Mouse (Mus musculus) liver, embryonic 16.5 days (tissue): ENCODE data around the gene Arhgef15. TPM values are rescaled to one million over a fixed set of nuclear protein-coding genes. Genes with fewer than 3 reads are reported as not detected.

ENCODE experiments used
- ATAC-seq: fragments of 200-750 bp; cut with Nextera tagmentation; 2 replicates; pipeline ENCODE4 v1.8.0; 2017; ENCODE audit warnings: low read depth, mild to moderate bottlenecking, moderate number of reproducible peaks, moderate library complexity
- H3K27ac ChIP-seq: fragments of 300-500 bp; sonication (generic); 2 replicates; pipeline ENCODE4 v1.5.1; 2014; ENCODE audit warnings: mild to moderate bottlenecking, low read length
- H3K27me3 ChIP-seq: fragments of 300-500 bp; sonication (generic); 2 replicates; pipeline ENCODE4 v1.6.1; 2014; ENCODE audit warnings: low read depth, low read length, mixed read lengths; ENCODE audit not compliant: control insufficient read depth, insufficient read depth
- H3K36me3 ChIP-seq: fragments of 300-500 bp; sonication (generic); 2 replicates; pipeline ENCODE4 v1.6.1; 2014; ENCODE audit warnings: mild to moderate bottlenecking; ENCODE audit not compliant: control insufficient read depth, insufficient read depth
- H3K4me1 ChIP-seq: fragments of 300-500 bp; sonication (generic); 2 replicates; pipeline ENCODE4 v1.6.1; 2014; ENCODE audit warnings: low read depth, low read length, mixed read lengths; ENCODE audit not compliant: control insufficient read depth
- H3K4me2 ChIP-seq: fragments of 300-500 bp; sonication (generic); 2 replicates; pipeline ENCODE4 v1.6.1; 2014; ENCODE audit warnings: low read depth, low read length, mixed read lengths
- H3K4me3 ChIP-seq: fragments of 300-500 bp; sonication (generic); 2 replicates; pipeline ENCODE4 v1.5.1; 2014; ENCODE audit warnings: low read depth, mild to moderate bottlenecking, low read length
- H3K9ac ChIP-seq: fragments of 300-500 bp; sonication (generic); 2 replicates; pipeline ENCODE4 v1.6.1; 2014; ENCODE audit warnings: low read depth, low read length
- H3K9me3 ChIP-seq: fragments of 300-500 bp; sonication (generic); replicated peaks from 2 replicates; pipeline ENCODE4 v1.6.1; 2016; ENCODE audit warnings: low read length; ENCODE audit not compliant: control insufficient read depth
- WGBS: fragments of 180-500 bp; shearing (Covaris S2); extraction: QIAGEN DNeasy Blood & Tissue Kit; methylation state at CpG from one replicate; pipeline ENCODE4 v1.1.7; 2014; ENCODE audit not compliant: insufficient replicate concordance; 5-methylcytosine and 5-hydroxymethylcytosine counted together
- polyA plus RNA-seq: library from polyadenylated mRNA; unstranded; fragments of >200 nt; fragmentation: Nextera tagmentation; extraction: Ambion mirVana; gene quantifications from 2 replicates; pipeline ENCODE4 v1.2.1, GENCODE M21; 2015

Gene Arhgef15
- polyA plus RNA-seq, 1 experiment from 2014 or later: 2.0 TPM

- no peaks in the 10 kb centered on the region for H3K9me3 ChIP-seq
- H3K27me3 ChIP-seq: no peaks in the 10 kb centered on the region
- H3K4me2 ChIP-seq: no peak overlapping the region
- 78% methylated on average over 8 of the region's 8 CpGs for WGBS
- no peak overlapping the region for H3K4me3 ChIP-seq
- peaks cover 18% of the 10 kb centered on the region for H3K4me1 ChIP-seq
- no peak for ATAC-seq
- H3K36me3 ChIP-seq: peaks cover 35% of the 10 kb centered on the region
- no peak overlapping the region for H3K27ac ChIP-seq
- no peak overlapping the region for H3K9ac ChIP-seq
Observed at GRCm38 (mm10) chr11:68904375-68905137, 52.7 kb downstream of the Arhgef15 start.

- H3K36me3 ChIP-seq: peaks cover 35% of the 10 kb centered on the region
- WGBS: 66% methylated on average over 2 of the region's 2 CpGs
- no peak overlapping the region for H3K4me3 ChIP-seq
- no peak overlapping the region for H3K9ac ChIP-seq
- H3K27me3 ChIP-seq: no peaks in the 10 kb centered on the region
- H3K9me3 ChIP-seq: no peaks in the 10 kb centered on the region
- no peak for ATAC-seq
- H3K4me1 ChIP-seq: peaks cover 26% of the 10 kb centered on the region
- H3K4me2 ChIP-seq: no peak overlapping the region
- H3K27ac ChIP-seq: no peak overlapping the region
Observed at GRCm38 (mm10) chr11:68903775-68904174, 53.5 kb downstream of the Arhgef15 start.

GRCm38 (mm10) chr11:68902823-68903222 lies 54.5 kb downstream of the Arhgef15 start:
- Histone ChIP-seq H3K9ac (peak overlapping the region; percentile 84; the same call in 1 of the 2 replicates), H3K4me2 (peak overlapping the region; percentile 72), H3K4me3 (peak overlapping the region; percentile 82), H3K27me3 (no peaks in the 10 kb centered on the region), H3K36me3 (peaks cover 35% of the 10 kb centered on the region), H3K9me3 (no peaks in the 10 kb centered on the region), H3K27ac (no peak overlapping the region), H3K4me1 (peaks cover 34% of the 10 kb centered on the region)
- 55% methylated on average over 5 of the region's 5 CpGs for WGBS
- no peak for ATAC-seq

DNA sequence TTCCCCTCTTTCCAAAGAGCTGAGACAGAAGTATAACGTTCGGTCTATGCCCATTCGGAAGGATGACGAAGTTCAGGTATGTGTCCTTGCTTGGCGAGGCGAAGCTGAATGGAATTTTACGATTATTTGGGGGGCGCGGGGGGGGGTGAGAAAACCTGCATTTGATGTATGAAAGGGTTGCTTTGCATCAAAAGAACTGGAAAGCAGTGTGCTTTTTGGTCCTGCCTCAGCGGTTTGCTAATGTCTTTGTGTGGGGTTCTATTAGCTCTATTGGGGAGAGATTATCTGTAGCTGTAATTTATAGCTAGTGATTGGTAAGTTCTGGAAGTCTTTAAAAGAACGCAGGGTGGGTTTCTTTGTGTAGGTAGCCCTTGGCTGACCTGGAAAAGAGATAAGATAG lies 54.9 kb downstream of the Arhgef15 start:
- no peak overlapping the region for H3K27ac ChIP-seq
- no peaks in the 10 kb centered on the region for H3K9me3 ChIP-seq
- WGBS: under 1% methylated on average over 11 of the region's 11 CpGs
- peak overlapping the region; percentile 72 for H3K4me2 ChIP-seq
- H3K4me1 ChIP-seq: peaks cover 38% of the 10 kb centered on the region
- peak overlapping the region; percentile 82 for H3K4me3 ChIP-seq
- peak overlapping the region; percentile 84 for H3K9ac ChIP-seq
- peaks cover 35% of the 10 kb centered on the region for H3K36me3 ChIP-seq
- no peak for ATAC-seq
- H3K27me3 ChIP-seq: no peaks in the 10 kb centered on the region

GRCm38 (mm10) chr11:68902047-68902364 lies 55.3 kb downstream of the Arhgef15 start:
- Histone ChIP-seq H3K27ac (no peak overlapping the region; the same call in 1 of the 2 replicates), H3K27me3 (no peaks in the 10 kb centered on the region), H3K4me3 (peak overlapping the region; percentile 82), H3K4me1 (peaks cover 40% of the 10 kb centered on the region), H3K9ac (peak overlapping the region; percentile 84), H3K36me3 (peaks cover 35% of the 10 kb centered on the region), H3K9me3 (no peaks in the 10 kb centered on the region), H3K4me2 (peak overlapping the region; percentile 72)
- 0% methylated on average over 10 of the region's 10 CpGs for WGBS
- ATAC-seq: no peak

GRCm38 (mm10) chr11:68901351-68902046 lies 55.8 kb downstream of the Arhgef15 start, which contains the start of gene Rpl26:
Gene Rpl26, plus strand, starts transcription at chr11:68901583.
- peak within 1 kb of the TSS; percentile 51 for H3K27ac ChIP-seq
- H3K36me3 ChIP-seq: peaks cover 35% of the 10 kb centered on the region
- peak within 1 kb of the TSS; percentile 75 for H3K4me2 ChIP-seq
- H3K4me1 ChIP-seq: peaks cover 44% of the 10 kb centered on the region
- WGBS: under 1% methylated on average over 52 of the region's 52 CpGs
- H3K9ac ChIP-seq: peak within 1 kb of the TSS; percentile 84
- no peaks in the 10 kb centered on the region for H3K9me3 ChIP-seq
- ATAC-seq: peak; percentile 77
- H3K27me3 ChIP-seq: no peaks in the 10 kb centered on the region
- H3K4me3 ChIP-seq: peak within 1 kb of the TSS; percentile 82

DNA sequence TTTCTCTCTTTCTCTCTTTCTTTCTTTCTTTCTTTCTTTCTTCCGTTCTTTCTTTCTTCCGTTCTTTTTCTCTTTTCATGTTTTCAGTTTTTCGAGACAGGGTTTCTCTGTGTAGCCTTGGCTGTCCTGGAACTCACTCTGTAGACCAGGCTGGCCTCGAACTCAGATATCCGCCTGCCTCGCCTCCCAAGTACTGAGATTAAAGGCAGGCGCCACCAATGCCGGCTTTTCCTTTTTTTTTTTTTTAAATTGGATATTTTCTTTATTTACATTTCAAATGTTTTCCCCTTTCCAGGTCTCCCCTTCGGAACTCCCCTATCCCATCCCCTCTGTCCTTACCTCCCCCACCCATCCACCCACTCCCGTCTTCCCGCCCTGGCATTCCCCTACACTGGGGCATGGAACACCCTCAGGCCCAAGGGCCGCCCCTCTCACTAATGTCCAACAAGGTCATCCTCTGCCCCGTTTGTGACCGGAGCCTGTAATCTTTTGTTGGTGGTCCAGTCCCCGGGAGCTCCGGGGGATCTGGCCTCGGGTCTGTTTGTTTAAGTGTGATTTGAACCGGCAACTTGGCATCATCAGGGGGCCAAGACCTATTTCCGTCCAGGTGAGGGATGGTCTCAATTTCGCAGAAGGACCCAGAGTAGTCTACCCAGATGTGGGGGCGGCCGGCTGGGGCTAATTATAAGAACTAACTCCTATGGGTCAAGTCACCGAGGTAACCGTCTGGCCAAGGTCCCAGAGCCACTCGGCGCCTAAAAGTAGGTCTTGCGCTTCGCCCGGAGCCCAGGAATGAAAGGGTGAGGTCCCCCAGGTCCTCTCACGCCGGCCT lies 56.5 kb downstream of the Arhgef15 start:
- Histone ChIP-seq H3K9ac (peak overlapping the region; percentile 68), H3K4me1 (peaks cover 49% of the 10 kb centered on the region), H3K27me3 (no peaks in the 10 kb centered on the region), H3K27ac (no peak overlapping the region), H3K36me3 (peaks cover 30% of the 10 kb centered on the region), H3K4me2 (peak overlapping the region; percentile 75), H3K9me3 (no peaks in the 10 kb centered on the region), H3K4me3 (peak overlapping the region; percentile 82)
- 29% methylated on average over 31 of the region's 31 CpGs for WGBS
- ATAC-seq: no peak

DNA sequence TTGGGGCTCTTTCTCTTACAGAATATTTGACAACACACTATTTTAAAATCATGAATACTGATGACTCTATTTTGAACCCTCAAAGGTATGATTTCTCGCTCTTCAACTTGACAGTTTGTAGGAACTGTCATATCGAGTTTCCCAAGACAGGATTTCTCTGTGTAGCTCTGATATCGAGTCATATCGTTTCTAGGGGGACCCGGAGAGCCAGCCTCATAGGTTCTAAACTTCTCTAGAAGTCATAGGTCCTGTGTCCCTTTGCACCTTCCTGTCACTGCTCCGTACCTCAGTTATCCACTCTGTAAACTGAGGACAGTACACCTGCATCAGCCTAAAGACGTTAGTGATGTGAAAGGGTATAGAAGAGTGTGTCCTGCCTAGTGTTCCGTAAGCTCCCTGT lies 57.5 kb downstream of the Arhgef15 start:
- H3K27me3 ChIP-seq: no peaks in the 10 kb centered on the region
- H3K4me2 ChIP-seq: no peak overlapping the region
- peaks cover 49% of the 10 kb centered on the region for H3K4me1 ChIP-seq
- 61% methylated on average over 8 of the region's 8 CpGs for WGBS
- no peak overlapping the region for H3K4me3 ChIP-seq
- H3K36me3 ChIP-seq: peaks cover 21% of the 10 kb centered on the region
- ATAC-seq: no peak
- no peaks in the 10 kb centered on the region for H3K9me3 ChIP-seq
- no peak overlapping the region for H3K9ac ChIP-seq
- 0 out of 2 replicates have a peak overlapping the region, but pooled peaks have one; percentile 4 for H3K27ac ChIP-seq
